Mouse (Mus musculus): ENCODE data around the gene S100pbp. TPM values are rescaled to one million over a fixed set of nuclear protein-coding genes. Genes with fewer than 3 reads are reported as not detected.

The S100pbp gene
- polyA plus RNA-seq, 1 experiment from 2014 or later: 18.3 TPM

- Histone ChIP-seq H3K9ac (replicated peaks; ENCODE audit: low read depth, low read length) (no peak overlapping the region), H3K4me3 (ENCODE audit: low read depth, low read length) (no peak overlapping the region), H3K27me3 (ENCODE audit: control insufficient read depth, insufficient read depth, low read length) (no peaks in the 10 kb centered on the region), H3K27ac (ENCODE audit: low read depth, low read length) (no peak overlapping the region), H3K9me3 (ENCODE audit: control insufficient read depth, low read length) (no peaks in the 10 kb centered on the region), H3K4me2 (ENCODE audit: low read depth, low read length) (no peak overlapping the region), H3K4me1 (ENCODE audit: control insufficient read depth, insufficient read depth, low read length) (no peaks in the 10 kb centered on the region), H3K36me3 (ENCODE audit: control insufficient read depth, insufficient read depth, low read length) (peaks cover 11% of the 10 kb centered on the region; the same call in 1 of the 2 replicates)
- no peak for ATAC-seq (ENCODE audit: low read depth)
- WGBS: 71% methylated on average over 1 of the region's 1 CpGs
These were observed 17.0 kb downstream of the S100pbp start for GRCm38 (mm10) chr4:129172529-129172928.

GRCm38 (mm10) chr4:129161581-129162255 lies 27.8 kb downstream of the S100pbp start:
- Histone ChIP-seq H3K4me1 (ENCODE audit: control insufficient read depth, insufficient read depth, low read length) (no peaks in the 10 kb centered on the region), H3K27ac (ENCODE audit: low read depth, low read length) (no peak overlapping the region), H3K36me3 (ENCODE audit: control insufficient read depth, insufficient read depth, low read length) (peaks cover 13% of the 10 kb centered on the region; the same call in 1 of the 2 replicates), H3K4me3 (ENCODE audit: low read depth, low read length) (no peak overlapping the region), H3K27me3 (ENCODE audit: control insufficient read depth, insufficient read depth, low read length) (no peaks in the 10 kb centered on the region), H3K4me2 (ENCODE audit: low read depth, low read length) (no peak overlapping the region), H3K9me3 (ENCODE audit: control insufficient read depth, low read length) (no peaks in the 10 kb centered on the region), H3K9ac (replicated peaks; ENCODE audit: low read depth, low read length) (no peak overlapping the region)
- WGBS: 73% methylated on average over 4 of the region's 4 CpGs
- no peak for ATAC-seq (ENCODE audit: low read depth)

GRCm38 (mm10) chr4:129161076-129161475 lies 28.5 kb downstream of the S100pbp start:
- H3K36me3 ChIP-seq (ENCODE audit: control insufficient read depth, insufficient read depth, low read length): peaks cover 13% of the 10 kb centered on the region; the same call in 1 of the 2 replicates
- ATAC-seq (ENCODE audit: low read depth): no peak
- H3K9ac ChIP-seq (replicated peaks; ENCODE audit: low read depth, low read length): no peak overlapping the region
- no peak overlapping the region for H3K27ac ChIP-seq (ENCODE audit: low read depth, low read length)
- H3K27me3 ChIP-seq (ENCODE audit: control insufficient read depth, insufficient read depth, low read length): no peaks in the 10 kb centered on the region
- H3K9me3 ChIP-seq (ENCODE audit: control insufficient read depth, low read length): no peaks in the 10 kb centered on the region
- WGBS: 88% methylated on average over 1 of the region's 1 CpGs
- no peaks in the 10 kb centered on the region for H3K4me1 ChIP-seq (ENCODE audit: control insufficient read depth, insufficient read depth, low read length)
- H3K4me3 ChIP-seq (ENCODE audit: low read depth, low read length): no peak overlapping the region
- H3K4me2 ChIP-seq (ENCODE audit: low read depth, low read length): no peak overlapping the region

- no peak overlapping the region for H3K27ac ChIP-seq (ENCODE audit: low read depth, low read length)
- H3K9ac ChIP-seq (replicated peaks; ENCODE audit: low read depth, low read length): no peak overlapping the region
- WGBS: 71% methylated on average over 3 of the region's 3 CpGs
- no peaks in the 10 kb centered on the region for H3K9me3 ChIP-seq (ENCODE audit: control insufficient read depth, low read length)
- no peak for ATAC-seq (ENCODE audit: low read depth)
- H3K4me2 ChIP-seq (ENCODE audit: low read depth, low read length): no peak overlapping the region
- no peaks in the 10 kb centered on the region for H3K4me1 ChIP-seq (ENCODE audit: control insufficient read depth, insufficient read depth, low read length)
- no peaks in the 10 kb centered on the region for H3K27me3 ChIP-seq (ENCODE audit: control insufficient read depth, insufficient read depth, low read length)
- H3K4me3 ChIP-seq (ENCODE audit: low read depth, low read length): no peak overlapping the region
- H3K36me3 ChIP-seq (ENCODE audit: control insufficient read depth, insufficient read depth, low read length): peaks cover 7% of the 10 kb centered on the region; the same call in 1 of the 2 replicates
These were observed 31.0 kb downstream of the S100pbp start for GRCm38 (mm10) chr4:129158549-129158948.

GRCm38 (mm10) chr4:129157541-129157940 lies 32.0 kb downstream of the S100pbp start:
- H3K36me3 ChIP-seq (ENCODE audit: control insufficient read depth, insufficient read depth, low read length): peaks cover 7% of the 10 kb centered on the region; the same call in 1 of the 2 replicates
- H3K27me3 ChIP-seq (ENCODE audit: control insufficient read depth, insufficient read depth, low read length): no peaks in the 10 kb centered on the region
- no peak overlapping the region for H3K9ac ChIP-seq (replicated peaks; ENCODE audit: low read depth, low read length)
- 94% methylated on average over 5 of the region's 5 CpGs for WGBS
- H3K4me1 ChIP-seq (ENCODE audit: control insufficient read depth, insufficient read depth, low read length): no peaks in the 10 kb centered on the region
- ATAC-seq (ENCODE audit: low read depth): no peak
- H3K27ac ChIP-seq (ENCODE audit: low read depth, low read length): no peak overlapping the region
- H3K9me3 ChIP-seq (ENCODE audit: control insufficient read depth, low read length): no peaks in the 10 kb centered on the region
- H3K4me3 ChIP-seq (ENCODE audit: low read depth, low read length): no peak overlapping the region
- no peak overlapping the region for H3K4me2 ChIP-seq (ENCODE audit: low read depth, low read length)

- Histone ChIP-seq H3K4me3 (ENCODE audit: low read depth, low read length) (no peak overlapping the region), H3K9ac (replicated peaks; ENCODE audit: low read depth, low read length) (no peak overlapping the region), H3K4me1 (ENCODE audit: control insufficient read depth, insufficient read depth, low read length) (no peaks in the 10 kb centered on the region), H3K27me3 (ENCODE audit: control insufficient read depth, insufficient read depth, low read length) (no peaks in the 10 kb centered on the region), H3K9me3 (ENCODE audit: control insufficient read depth, low read length) (no peaks in the 10 kb centered on the region), H3K27ac (ENCODE audit: low read depth, low read length) (no peak overlapping the region), H3K36me3 (ENCODE audit: control insufficient read depth, insufficient read depth, low read length) (peaks cover 8% of the 10 kb centered on the region; the same call in 1 of the 2 replicates), H3K4me2 (ENCODE audit: low read depth, low read length) (no peak overlapping the region)
- ATAC-seq (ENCODE audit: low read depth): peak; percentile 63
- WGBS: 36% methylated on average over 4 of the region's 4 CpGs
These were observed 38.2 kb downstream of the S100pbp start for GRCm38 (mm10) chr4:129151276-129151811.

GRCm38 (mm10) chr4:129149321-129149720 lies 40.2 kb downstream of the S100pbp start:
- H3K4me3 ChIP-seq (ENCODE audit: low read depth, low read length): no peak overlapping the region
- H3K36me3 ChIP-seq (ENCODE audit: control insufficient read depth, insufficient read depth, low read length): peaks cover 8% of the 10 kb centered on the region; the same call in 1 of the 2 replicates
- no peak overlapping the region for H3K9ac ChIP-seq (replicated peaks; ENCODE audit: low read depth, low read length)
- 0 out of 2 replicates have a peak, but pooled peaks cover 9% of the 10 kb centered on the region for H3K4me1 ChIP-seq (ENCODE audit: control insufficient read depth, insufficient read depth, low read length)
- no peak overlapping the region for H3K4me2 ChIP-seq (ENCODE audit: low read depth, low read length)
- no peaks in the 10 kb centered on the region for H3K9me3 ChIP-seq (ENCODE audit: control insufficient read depth, low read length)
- no peak for ATAC-seq (ENCODE audit: low read depth)
- no peak overlapping the region for H3K27ac ChIP-seq (ENCODE audit: low read depth, low read length)
- 35% methylated on average over 1 of the region's 1 CpGs for WGBS
- H3K27me3 ChIP-seq (ENCODE audit: control insufficient read depth, insufficient read depth, low read length): no peaks in the 10 kb centered on the region

GRCm38 (mm10) chr4:129147552-129148103 lies 41.9 kb downstream of the S100pbp start:
- whole genome bisulfite sequencing: 76% methylated on average over 13 of the region's 13 CpGs

GRCm38 (mm10) chr4:129146392-129146791 lies 43.1 kb downstream of the S100pbp start:
- peaks cover 15% of the 10 kb centered on the region; the same call in 1 of the 2 replicates for H3K4me1 ChIP-seq (ENCODE audit: control insufficient read depth, insufficient read depth, low read length)
- no peak overlapping the region for H3K4me2 ChIP-seq (ENCODE audit: low read depth, low read length)
- H3K27me3 ChIP-seq (ENCODE audit: control insufficient read depth, insufficient read depth, low read length): no peaks in the 10 kb centered on the region
- no peak overlapping the region for H3K27ac ChIP-seq (ENCODE audit: low read depth, low read length)
- peaks cover 8% of the 10 kb centered on the region; the same call in 1 of the 2 replicates for H3K36me3 ChIP-seq (ENCODE audit: control insufficient read depth, insufficient read depth, low read length)
- WGBS: 68% methylated on average over 2 of the region's 2 CpGs
- H3K9ac ChIP-seq (replicated peaks; ENCODE audit: low read depth, low read length): no peak overlapping the region
- no peak for ATAC-seq (ENCODE audit: low read depth)
- no peaks in the 10 kb centered on the region for H3K9me3 ChIP-seq (ENCODE audit: control insufficient read depth, low read length)
- no peak overlapping the region for H3K4me3 ChIP-seq (ENCODE audit: low read depth, low read length)

More at GRCm38 (mm10) chr4:129147552-129148103, 41.9 kb downstream of the S100pbp start:
- Histone ChIP-seq H3K36me3 (ENCODE audit: control insufficient read depth, insufficient read depth, low read length) (peaks cover 8% of the 10 kb centered on the region; the same call in 1 of the 2 replicates), H3K4me2 (ENCODE audit: low read depth, low read length) (no peak overlapping the region), H3K9ac (replicated peaks; ENCODE audit: low read depth, low read length) (no peak overlapping the region), H3K9me3 (ENCODE audit: control insufficient read depth, low read length) (no peaks in the 10 kb centered on the region), H3K27ac (ENCODE audit: low read depth, low read length) (no peak overlapping the region), H3K4me3 (ENCODE audit: low read depth, low read length) (no peak overlapping the region), H3K27me3 (ENCODE audit: control insufficient read depth, insufficient read depth, low read length) (no peaks in the 10 kb centered on the region), H3K4me1 (ENCODE audit: control insufficient read depth, insufficient read depth, low read length) (0 out of 2 replicates have a peak, but pooled peaks cover 9% of the 10 kb centered on the region)
- ATAC-seq (ENCODE audit: low read depth): no peak

Data from neural tube, embryonic 14.5 days (tissue).